Mouse (Mus musculus) erythroid progenitor cell, adult 5-6 weeks (primary cell): ENCODE measurements around the gene Card6. TPM values are rescaled to one million over a fixed set of nuclear protein-coding genes. Genes with fewer than 3 reads are reported as not detected.
A peak's percentile ranks its signal among the peaks of the same experiment; 100 is the strongest.

Experiments
- ATAC-seq: replicated peaks from 2 replicates; pipeline ENCODE4 v1.8.0; 2016; ENCODE audit warnings: moderate number of reproducible peaks, mild to moderate bottlenecking, moderate TSS enrichment, inconsistent platforms; ENCODE audit not compliant: poor library complexity, low FRiP score, severe bottlenecking
- total RNA-seq, 2 experiments: library from RNA; stranded (forward) in 1 of 2; stranded (reverse) in 1 of 2; fragments of 150-400 nt in 1 of 2; fragments of 186-747, 209-891 nt in 1 of 2; gene quantifications; 2 replicates each; pipeline versions ENCODE4 v1.2.3 to v1.2.4; 2015 to 2017; ENCODE audit warnings: low replicate concordance in 2 of 2

The Card6 gene
- total RNA-seq, 2 experiments from 2014 or later: 1.9 to 4.2 TPM

GRCm38 (mm10) chr15:5133301-5133700, 25.0 kb upstream of the Card6 start:
- ATAC-seq: no peak

GRCm38 (mm10) chr15:5130887-5131668, 22.7 kb upstream of the Card6 start:
- peak; percentile 64; the same call in 1 of the 2 replicates for ATAC-seq

GRCm38 (mm10) chr15:5129111-5129805, 20.9 kb upstream of the Card6 start:
- ATAC-seq: no peak

GRCm38 (mm10) chr15:5128176-5128940, 20.0 kb upstream of the Card6 start:
- no peak for ATAC-seq

- no peak for ATAC-seq
Observed at GRCm38 (mm10) chr15:5127487-5127886, 19.1 kb upstream of the Card6 start.

- no peak for ATAC-seq
Observed at GRCm38 (mm10) chr15:5126456-5126855, 18.1 kb upstream of the Card6 start.

- no peak for ATAC-seq
Observed at GRCm38 (mm10) chr15:5121535-5122313, 13.4 kb upstream of the Card6 start.

- no peak for ATAC-seq
Observed at GRCm38 (mm10) chr15:5119707-5120106, 11.4 kb upstream of the Card6 start.

- no peak for ATAC-seq
Observed at GRCm38 (mm10) chr15:5119192-5119591, 10.9 kb upstream of the Card6 start.

GRCm38 (mm10) chr15:5118626-5119025, 10.3 kb upstream of the Card6 start:
- no peak for ATAC-seq

GRCm38 (mm10) chr15:5117031-5117601, 8.8 kb upstream of the Card6 start:
- ATAC-seq: no peak

GRCm38 (mm10) chr15:5116270-5117030, 8.1 kb upstream of the Card6 start, which contains the start of gene Rpl37:
Rpl37 (plus strand) TSS chr15:5116645.
- ATAC-seq: peak; percentile 95

GRCm38 (mm10) chr15:5115173-5115572, 6.8 kb upstream of the Card6 start:
- ATAC-seq: no peak

GRCm38 (mm10) chr15:5112651-5113050, 4.3 kb upstream of the Card6 start:
- ATAC-seq: no peak

- ATAC-seq: no peak
Observed at GRCm38 (mm10) chr15:5108655-5109040, 309 bp upstream of the Card6 start.

GRCm38 (mm10) chr15:5106293-5106692, 2.0 kb downstream of the Card6 start:
- 0 out of 2 replicates have a peak, but pooled peaks have one; percentile 54 for ATAC-seq

GRCm38 (mm10) chr15:5105891-5106290, 2.4 kb downstream of the Card6 start:
- no peak for ATAC-seq

- no peak for ATAC-seq
Observed at GRCm38 (mm10) chr15:5102312-5102711, 6.0 kb downstream of the Card6 start.

- no peak for ATAC-seq
Observed at GRCm38 (mm10) chr15:5097376-5097775, 11.0 kb downstream of the Card6 start.
